Mouse (Mus musculus) layer of hippocampus, adult 18-20 months (tissue): ENCODE data around the gene Wipf2. TPM values are rescaled to one million over a fixed set of nuclear protein-coding genes. Genes with fewer than 3 reads are reported as not detected.
"Not testable (repeated sequence)": the region's sequence is repeated elsewhere in the genome, so short reads cannot be mapped to it uniquely, and the experiment has no call there.

ENCODE experiments used
- DNase-seq, 2 experiments: peaks; one replicate each; pipeline ENCODE4 v3.0.0; 2022; ENCODE audit warnings: low spot score in 2 of 2
- total RNA-seq, 2 experiments: library from RNA; stranded (reverse); gene quantifications; 2 replicates each; pipeline ENCODE4 v1.2.3; 2021

The Wipf2 gene
- total RNA-seq, 2 experiments from 2014 or later = 75.9 to 80.7 TPM

- DNase-seq = no peak
Observed at GRCm38 (mm10) chr11:98905583-98905982, 42.1 kb downstream of the Wipf2 start.

- no peak for DNase-seq
Observed at GRCm38 (mm10) chr11:98907063-98907436, 43.6 kb downstream of the Wipf2 start.

GRCm38 (mm10) chr11:98907437-98908173 is 44.2 kb downstream of the Wipf2 start, which contains the start of gene Cdc6:
TSS of gene Cdc6 (plus strand) at chr11:98907801.
- peak; percentile 90 to 95 for DNase-seq

- peak; percentile 34 to 82 for DNase-seq
Observed at GRCm38 (mm10) chr11:98909654-98910053, 46.2 kb downstream of the Wipf2 start.

GRCm38 (mm10) chr11:98910415-98910814 is 47.0 kb downstream of the Wipf2 start:
- no peak for DNase-seq

- DNase-seq = no peak
Observed at GRCm38 (mm10) chr11:98911498-98911897, 48.1 kb downstream of the Wipf2 start.

- DNase-seq = no peak
Observed at GRCm38 (mm10) chr11:98914196-98914595, 50.8 kb downstream of the Wipf2 start.

- DNase-seq = not testable (repeated sequence)
Observed at GRCm38 (mm10) chr11:98916376-98916775, 52.9 kb downstream of the Wipf2 start.

GRCm38 (mm10) chr11:98917428-98918005 is 54.1 kb downstream of the Wipf2 start:
- DNase-seq = no peak

- DNase-seq = no peak
Observed at GRCm38 (mm10) chr11:98918231-98918630, 54.8 kb downstream of the Wipf2 start.

GRCm38 (mm10) chr11:98919009-98919408 is 55.6 kb downstream of the Wipf2 start:
- DNase-seq = no peak

- not testable (repeated sequence) for DNase-seq
Observed at GRCm38 (mm10) chr11:98921813-98922212, 58.4 kb downstream of the Wipf2 start.

GRCm38 (mm10) chr11:98922307-98922706 is 58.9 kb downstream of the Wipf2 start:
- peak in 1 of 2 experiments; percentile 62 for DNase-seq

GRCm38 (mm10) chr11:98922851-98923711 is 59.6 kb downstream of the Wipf2 start:
- not testable (repeated sequence) for DNase-seq

- no peak for DNase-seq
Observed at GRCm38 (mm10) chr11:98924633-98925175, 61.3 kb downstream of the Wipf2 start.

GRCm38 (mm10) chr11:98925265-98925721 is 61.9 kb downstream of the Wipf2 start:
- DNase-seq = no peak

GRCm38 (mm10) chr11:98925868-98926311 is 62.5 kb downstream of the Wipf2 start:
- no peak for DNase-seq

- no peak for DNase-seq
Observed at GRCm38 (mm10) chr11:98926553-98926952, 63.1 kb downstream of the Wipf2 start.

GRCm38 (mm10) chr11:98927438-98928076 is 64.1 kb downstream of the Wipf2 start, which contains the start of gene Rara:
TSS of gene Rara (plus strand) at chr11:98927818.
- DNase-seq = peak in 1 of 2 experiments; percentile 52

- DNase-seq = no peak
Observed at GRCm38 (mm10) chr11:98928186-98928893, 64.9 kb downstream of the Wipf2 start.
